ENCODE assay signal across 7 mouse cellular contexts in genomic region chr5:66677411-66678345, GRCm38 (mm10). TPM values are rescaled to one million over a fixed set of nuclear protein-coding genes. Genes with fewer than 3 reads are reported as not detected.
DNase-seq lines count a peak whose midpoint lies in the region; ATAC-seq lines count a peak whose summit lies in the region.

No protein-coding gene starts in this region.

- DNase-seq in left cerebral cortex, postnatal 14 days (ENCODE audit: low spot score in 2 of 2): peak; percentile 54 to 61
- no peak for DNase-seq in left cerebral cortex, postnatal 10 days (ENCODE audit: extremely low spot score in 1 of 2, low spot score in 2 of 2)
- peak; percentile 27 for DNase-seq in cerebellum, adult 8-10 months
- no peak for DNase-seq in natural killer cell, adult 2 months (ENCODE audit: low spot score in 2 of 2)
- no peak for DNase-seq in spleen, postnatal 4 days (ENCODE audit: low spot score in 2 of 2)

- ATAC-seq in forebrain, embryonic 15.5 days (replicated peaks): no peak
- no peak for ATAC-seq in midbrain, embryonic 16.5 days

- H3K4me1 ChIP-seq in forebrain, embryonic 15.5 days: peaks cover 47% of the 10 kb centered on the region
- peaks cover 34% of the 10 kb centered on the region for H3K4me1 ChIP-seq in midbrain, embryonic 16.5 days (ENCODE audit: control insufficient read depth, insufficient read depth, low read length)

- no peaks in the 10 kb centered on the region for H3K27me3 ChIP-seq in forebrain, embryonic 15.5 days
- H3K27me3 ChIP-seq in midbrain, embryonic 16.5 days (ENCODE audit: control insufficient read depth, insufficient read depth, low read depth, low read length): no peaks in the 10 kb centered on the region

- H3K27ac ChIP-seq in forebrain, embryonic 15.5 days (replicated peaks): peak overlapping the region; percentile 78
- peak overlapping the region; percentile 17; the same call in 1 of the 2 replicates for H3K27ac ChIP-seq in midbrain, embryonic 16.5 days (ENCODE audit: low read length)

- H3K4me3 ChIP-seq in forebrain, embryonic 15.5 days: peak overlapping the region; percentile 63
- peak overlapping the region; percentile 91 for H3K4me3 ChIP-seq in midbrain, embryonic 16.5 days (ENCODE audit: low read depth, low read length)

- peak overlapping the region; percentile 63 for H3K4me2 ChIP-seq in forebrain, embryonic 15.5 days (replicated peaks)
- H3K4me2 ChIP-seq in midbrain, embryonic 16.5 days (ENCODE audit: low read length): peak overlapping the region; percentile 65

- H3K9me3 ChIP-seq in forebrain, embryonic 15.5 days: no peaks in the 10 kb centered on the region
- H3K9me3 ChIP-seq in midbrain, embryonic 16.5 days (replicated peaks; ENCODE audit: control insufficient read depth, low read length, poor library complexity, severe bottlenecking): no peaks in the 10 kb centered on the region

- peaks cover 24% of the 10 kb centered on the region for H3K36me3 ChIP-seq in forebrain, embryonic 15.5 days
- peaks cover 16% of the 10 kb centered on the region for H3K36me3 ChIP-seq in midbrain, embryonic 16.5 days (ENCODE audit: control insufficient read depth, insufficient read depth, low read length)

- 57% methylated on average over 21 of the region's 21 CpGs for WGBS in forebrain, embryonic 15.5 days
- WGBS in midbrain, embryonic 16.5 days: 54% methylated on average over 21 of the region's 21 CpGs

- H3K9ac ChIP-seq in forebrain, embryonic 15.5 days (replicated peaks): peak overlapping the region; percentile 72
- peak overlapping the region; percentile 97 for H3K9ac ChIP-seq in midbrain, embryonic 16.5 days (ENCODE audit: low read depth, low read length)

- intact Hi-C loops in left cerebral cortex, postnatal 14 days (cut with DNase I): loop anchor here (5.0 kb wide), 2 partner anchors 55 to 290 kb away; no protein-coding TSS in a partner anchor
- intact Hi-C loops in left cerebral cortex, postnatal 10 days (cut with DNase I): loop anchor here (5.0 kb wide), 2 partner anchors 60 to 290 kb away; partner anchors contain the start of gene Apbb2

RNA-seq across cellular contexts. Expression of gene Uchl1, which starts 1.8 kb away (rescaled TPM):
- total RNA-seq in left cerebral cortex, postnatal 14 days (2021): 1,000 to 10,000 TPM; 1,030 to 1,070 TPM
- total RNA-seq in left cerebral cortex, postnatal 10 days (2021): 1,000 to 10,000 TPM; 1,225 to 1,317 TPM
- 1,253 and 1,277 TPM in 2 replicates for polyA plus RNA-seq in forebrain, embryonic 15.5 days (2015; fragmentation: Nextera tagmentation; extraction: Ambion mirVana)
- polyA plus RNA-seq in midbrain, embryonic 16.5 days (2015; fragmentation: Nextera tagmentation; extraction: Ambion mirVana): 2,002 and 2,007 TPM in 2 replicates

RNA-seq across cellular contexts. Expression of gene Apbb2, which starts 59.1 kb away (rescaled TPM):
- 10 to 100 TPM; 63.5 to 70.7 TPM for total RNA-seq in left cerebral cortex, postnatal 14 days (2021)
- total RNA-seq in left cerebral cortex, postnatal 10 days (2021): 10 to 100 TPM; 73.7 to 74.4 TPM
- polyA plus RNA-seq in forebrain, embryonic 15.5 days (2015; fragmentation: Nextera tagmentation; extraction: Ambion mirVana): 85.6 and 85.8 TPM in 2 replicates
- 107 and 108 TPM in 2 replicates for polyA plus RNA-seq in midbrain, embryonic 16.5 days (2015; fragmentation: Nextera tagmentation; extraction: Ambion mirVana)

Comparison
In these comparisons a context has a peak if more than half of its experiments do, and no peak if none do; other contexts are left out.
1. DNase-seq: peak in left cerebral cortex, postnatal 14 days (2 of 2) and cerebellum, adult 8-10 months (single experiment); none in left cerebral cortex, postnatal 10 days (0 of 2), natural killer cell, adult 2 months (0 of 2) and spleen, postnatal 4 days (0 of 2).